Mouse (Mus musculus) lung, adult 2 months (tissue): Measurements from ENCODE around the gene 4930432K21Rik.

Source experiments
- CTCF ChIP-seq: fragments of 200-500 bp; IDR thresholded peaks from 2 replicates; pipeline ENCODE4 v1.5.1; 2011; ENCODE audit warnings: mild to moderate bottlenecking, low read length, control low read depth; ENCODE audit not compliant: insufficient read depth
- POLR2A ChIP-seq: fragments of 200-500 bp; IDR thresholded peaks from 2 replicates; pipeline ENCODE4 v1.6.1; 2011; ENCODE audit warnings: low read depth, mild to moderate bottlenecking, control low read depth, low read length, borderline replicate concordance; ENCODE audit errors: extremely low read depth

DNA sequence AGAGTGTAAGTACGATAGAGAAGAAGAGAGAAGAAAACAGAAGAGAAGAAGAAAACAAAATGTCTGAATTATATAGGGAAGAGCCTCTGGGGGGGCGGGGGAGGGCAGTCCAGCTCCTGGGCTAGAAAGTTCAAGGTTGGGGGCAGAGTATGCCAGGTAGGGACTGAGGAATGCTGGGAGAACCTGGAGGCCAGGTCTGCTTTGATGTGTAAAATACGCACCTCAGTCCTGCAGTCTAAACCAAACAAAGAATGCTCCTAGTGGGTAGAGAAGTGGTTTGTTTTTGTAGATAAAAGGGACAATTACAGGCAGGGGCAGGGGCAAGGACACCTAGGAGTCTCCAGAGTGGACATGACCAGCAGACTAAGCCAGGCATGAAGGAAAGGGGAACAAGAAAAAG lies 29.6 kb downstream of the 4930432K21Rik start:
- TF ChIP-seq POLR2A (no peak), CTCF (no peak)
